Mouse (Mus musculus): Measurements from ENCODE around the gene Strada.

- TF ChIP-seq CTCF (IDR thresholded peaks at IDR 0.05; ENCODE audit: low read depth) (no peak), EP300 (optimal IDR thresholded peaks at IDR 0.05) (no peak)
Observed at GRCm38 (mm10) chr11:106159216-106159920, 42.6 kb downstream of the Strada start.

Data from stomach, postnatal 0 days (tissue).